Mouse (Mus musculus): Measurements from ENCODE around the gene Haus8. TPM values are rescaled to one million over a fixed set of nuclear protein-coding genes. Genes with fewer than 3 reads are reported as not detected.

Gene Haus8
- 2.9 TPM for polyA plus RNA-seq (2014; fragmentation: Illumina TruSeq; extraction: RNeasy Lipid Tissue Mini Kit (QIAGEN cat#74804); ENCODE audit: low read depth, low replicate concordance)

GRCm38 (mm10) chr8:71272286-71273150, at the start of gene Haus8, which contains the start of gene Myo9b:
Haus8 (minus strand) TSS chr8:71272934.
Myo9b (plus strand) TSS chr8:71272714.

Other genes starting within 250 kb of the Haus8 start
- 4.1 TPM for gene Myo9b, start 220 bp downstream of the Haus8 start, polyA plus RNA-seq (2014; fragmentation: Illumina TruSeq; extraction: RNeasy Lipid Tissue Mini Kit (QIAGEN cat#74804); ENCODE audit: low read depth, low replicate concordance)
- gene Use1, start 93.9 kb upstream of the Haus8 start, polyA plus RNA-seq (2014; fragmentation: Illumina TruSeq; extraction: RNeasy Lipid Tissue Mini Kit (QIAGEN cat#74804); ENCODE audit: low read depth, low replicate concordance): 1.8 TPM
- 1.9 TPM for gene Ocel1, start 98.4 kb upstream of the Haus8 start, polyA plus RNA-seq (2014; fragmentation: Illumina TruSeq; extraction: RNeasy Lipid Tissue Mini Kit (QIAGEN cat#74804); ENCODE audit: low read depth, low replicate concordance)
- 3.4 TPM for gene Nr2f6, start 109.0 kb upstream of the Haus8 start, polyA plus RNA-seq (2014; fragmentation: Illumina TruSeq; extraction: RNeasy Lipid Tissue Mini Kit (QIAGEN cat#74804); ENCODE audit: low read depth, low replicate concordance)
- gene Ushbp1, start 122.9 kb upstream of the Haus8 start, polyA plus RNA-seq (2014; fragmentation: Illumina TruSeq; extraction: RNeasy Lipid Tissue Mini Kit (QIAGEN cat#74804); ENCODE audit: low read depth, low replicate concordance): 2.4 TPM
- gene Babam1, start 123.9 kb upstream of the Haus8 start, polyA plus RNA-seq (2014; fragmentation: Illumina TruSeq; extraction: RNeasy Lipid Tissue Mini Kit (QIAGEN cat#74804); ENCODE audit: low read depth, low replicate concordance): 30.8 TPM
- 0.41 TPM for gene Ankle1, start 133.1 kb upstream of the Haus8 start, polyA plus RNA-seq (2014; fragmentation: Illumina TruSeq; extraction: RNeasy Lipid Tissue Mini Kit (QIAGEN cat#74804); ENCODE audit: low read depth, low replicate concordance)
- gene Abhd8, start 190.7 kb upstream of the Haus8 start, polyA plus RNA-seq (2014; fragmentation: Illumina TruSeq; extraction: RNeasy Lipid Tissue Mini Kit (QIAGEN cat#74804); ENCODE audit: low read depth, low replicate concordance): 1.1 TPM
- 10.8 TPM for gene Mrpl34, start 192.0 kb upstream of the Haus8 start, polyA plus RNA-seq (2014; fragmentation: Illumina TruSeq; extraction: RNeasy Lipid Tissue Mini Kit (QIAGEN cat#74804); ENCODE audit: low read depth, low replicate concordance)
- 3.4 TPM for gene Dda1, start 196.3 kb upstream of the Haus8 start, polyA plus RNA-seq (2014; fragmentation: Illumina TruSeq; extraction: RNeasy Lipid Tissue Mini Kit (QIAGEN cat#74804); ENCODE audit: low read depth, low replicate concordance)
- gene Ano8, start 213.0 kb upstream of the Haus8 start, polyA plus RNA-seq (2014; fragmentation: Illumina TruSeq; extraction: RNeasy Lipid Tissue Mini Kit (QIAGEN cat#74804); ENCODE audit: low read depth, low replicate concordance): 1.0 TPM
- gene Gtpbp3, start 215.2 kb upstream of the Haus8 start, polyA plus RNA-seq (2014; fragmentation: Illumina TruSeq; extraction: RNeasy Lipid Tissue Mini Kit (QIAGEN cat#74804); ENCODE audit: low read depth, low replicate concordance): 1.6 TPM
- gene Plvap, start 238.8 kb upstream of the Haus8 start, polyA plus RNA-seq (2014; fragmentation: Illumina TruSeq; extraction: RNeasy Lipid Tissue Mini Kit (QIAGEN cat#74804); ENCODE audit: low read depth, low replicate concordance): 4.8 TPM